Mouse (Mus musculus): ENCODE data around the gene Tmem229b. TPM values are rescaled to one million over a fixed set of nuclear protein-coding genes. Genes with fewer than 3 reads are reported as not detected.
"Not testable (repeated sequence)": the region's sequence is repeated elsewhere in the genome, so short reads cannot be mapped to it uniquely, and the experiment has no call there.

The Tmem229b gene
- polyA plus RNA-seq, 1 experiment from 2014 or later: 5.6 TPM

DNA sequence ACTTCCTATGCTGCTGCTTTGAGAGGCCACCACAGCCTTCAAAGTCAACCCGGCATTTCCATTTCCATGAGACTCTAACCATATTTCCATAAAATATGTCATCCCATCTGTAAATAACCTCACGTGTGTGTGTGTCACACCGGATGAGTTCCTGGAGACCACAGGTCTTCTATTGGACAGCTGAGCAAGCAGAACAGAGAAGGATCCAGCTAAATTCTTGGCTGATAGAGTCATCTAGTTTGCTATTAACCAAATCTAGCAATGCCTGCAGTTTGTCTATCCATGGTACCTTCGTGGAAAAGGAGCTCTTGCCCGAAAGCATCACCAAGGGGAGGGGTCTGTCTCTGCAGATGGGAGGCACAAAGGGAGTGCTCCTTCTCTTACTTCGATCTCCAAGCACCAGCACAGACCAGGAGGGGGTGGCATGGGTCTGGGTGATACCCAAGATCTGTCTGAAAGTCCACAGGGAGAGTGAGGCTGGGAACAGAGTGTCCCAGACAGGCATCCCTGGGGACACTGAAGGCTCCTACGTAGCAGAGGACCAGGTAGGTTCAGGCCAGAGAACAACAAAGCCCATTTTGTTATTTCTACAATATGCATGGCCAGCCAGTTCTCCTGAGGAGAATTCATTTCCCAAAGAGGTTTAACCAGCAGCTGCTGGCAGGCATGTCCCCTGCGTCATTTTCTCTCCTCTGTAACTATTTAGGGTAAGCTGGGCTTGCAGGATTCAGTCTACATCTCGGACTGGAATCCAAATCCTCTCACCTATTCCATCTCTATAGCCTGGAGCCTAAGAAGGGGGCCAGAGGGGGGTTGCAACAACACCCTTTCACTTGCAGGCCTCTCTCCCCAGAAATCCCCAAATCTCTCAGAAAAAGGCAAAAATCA, 25.2 kb downstream of the Tmem229b start:
- in situ Hi-C loops (cut with MboI; ENCODE audit: low pct_unique_long_range_greater_than_20kb): no loop called here
- DNase-seq (ENCODE audit: low read depth, low spot score) (peak; percentile 68), ATAC-seq (peak; percentile 69)
- CTCF ChIA-PET: interaction anchor here (0.9 to 1.0 kb wide), 2 partner anchors 13 to 63 kb away, joined by 3 read pairs; no protein-coding TSS in a partner anchor
- POLR2A ChIA-PET: no interaction called here
- no peak for TF ChIP-seq CTCF (IDR thresholded peaks at IDR 0.05)
- no peaks in the 10 kb centered on the region for H3K27me3 ChIP-seq

DNA sequence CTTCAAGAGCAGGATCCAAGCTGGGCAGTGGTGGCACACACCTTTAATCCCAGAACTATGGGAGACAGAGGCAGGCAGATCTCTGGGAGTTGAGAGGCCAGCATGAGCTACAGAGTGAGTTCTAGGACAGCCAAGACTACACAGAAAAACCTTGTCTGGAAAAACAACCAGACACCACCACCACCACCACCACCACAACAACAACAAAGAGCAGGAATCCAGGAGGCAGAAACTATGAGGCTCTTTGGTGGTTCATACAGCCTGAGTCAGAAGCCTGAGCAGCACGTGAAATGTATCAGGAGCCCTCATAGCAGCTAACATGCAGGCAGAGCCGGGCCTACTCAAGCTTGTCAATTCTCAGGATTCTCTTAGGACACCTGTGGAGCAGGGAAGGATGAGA, 26.3 kb downstream of the Tmem229b start:
- TF ChIP-seq CTCF (IDR thresholded peaks at IDR 0.05): no peak
- in situ Hi-C loops (cut with MboI; ENCODE audit: low pct_unique_long_range_greater_than_20kb): no loop called here
- no peaks in the 10 kb centered on the region for H3K27me3 ChIP-seq
- no peak for DNase-seq (ENCODE audit: low read depth, low spot score)
- ChIA-PET POLR2A (no interaction called here), CTCF (no interaction called here)
- no peak for ATAC-seq

DNA sequence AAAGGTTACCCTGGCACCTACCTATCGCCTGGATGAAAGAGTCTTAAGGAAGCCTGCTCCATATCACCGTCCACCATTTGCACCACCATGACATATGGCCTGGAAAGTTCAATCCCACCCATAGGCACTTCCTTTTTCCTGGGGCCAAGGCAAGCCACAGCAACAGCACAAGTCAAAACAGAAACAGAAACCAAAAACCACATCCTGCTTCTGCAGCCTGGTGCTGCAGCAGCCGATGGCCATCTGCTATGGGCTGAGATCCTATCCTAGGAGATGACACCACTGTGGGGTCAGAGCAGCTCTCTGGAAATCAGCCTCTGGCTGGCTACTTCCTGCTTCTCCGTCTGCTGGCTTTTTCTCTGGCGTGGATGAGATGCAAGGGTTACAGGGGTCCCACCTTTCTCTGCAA, 26.7 kb downstream of the Tmem229b start:
- TF ChIP-seq CTCF (IDR thresholded peaks at IDR 0.05): no peak
- ATAC-seq (no peak), DNase-seq (ENCODE audit: low read depth, low spot score) (no peak)
- POLR2A ChIA-PET: no interaction called here
- in situ Hi-C loops (cut with MboI; ENCODE audit: low pct_unique_long_range_greater_than_20kb): no loop called here
- CTCF ChIA-PET: no interaction called here
- H3K27me3 ChIP-seq: no peaks in the 10 kb centered on the region

DNA sequence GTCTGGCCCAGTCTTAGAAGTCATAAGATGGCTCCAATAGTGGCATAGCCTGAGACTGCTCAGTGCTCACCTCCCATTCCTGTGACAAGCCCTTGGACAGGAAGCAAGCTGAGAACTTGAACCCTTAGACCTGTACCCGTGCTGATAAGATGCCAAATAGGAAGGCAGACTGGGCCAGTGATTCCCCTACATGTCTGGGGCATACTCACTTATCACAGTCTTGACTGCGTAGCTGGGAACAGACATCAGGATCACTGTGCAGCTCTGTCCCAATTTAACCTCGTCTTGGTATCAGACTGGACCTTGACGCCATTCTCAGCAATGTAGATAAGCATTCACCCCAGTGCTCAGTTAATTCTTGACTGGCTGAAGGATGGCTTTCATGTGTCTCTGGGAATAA, 29.9 kb downstream of the Tmem229b start:
- in situ Hi-C loops (cut with MboI; ENCODE audit: low pct_unique_long_range_greater_than_20kb): no loop called here
- DNase-seq (ENCODE audit: low read depth, low spot score) (no peak), ATAC-seq (no peak)
- no peaks in the 10 kb centered on the region for H3K27me3 ChIP-seq
- POLR2A ChIA-PET: no interaction called here
- TF ChIP-seq CTCF (IDR thresholded peaks at IDR 0.05): no peak
- CTCF ChIA-PET: no interaction called here

DNA sequence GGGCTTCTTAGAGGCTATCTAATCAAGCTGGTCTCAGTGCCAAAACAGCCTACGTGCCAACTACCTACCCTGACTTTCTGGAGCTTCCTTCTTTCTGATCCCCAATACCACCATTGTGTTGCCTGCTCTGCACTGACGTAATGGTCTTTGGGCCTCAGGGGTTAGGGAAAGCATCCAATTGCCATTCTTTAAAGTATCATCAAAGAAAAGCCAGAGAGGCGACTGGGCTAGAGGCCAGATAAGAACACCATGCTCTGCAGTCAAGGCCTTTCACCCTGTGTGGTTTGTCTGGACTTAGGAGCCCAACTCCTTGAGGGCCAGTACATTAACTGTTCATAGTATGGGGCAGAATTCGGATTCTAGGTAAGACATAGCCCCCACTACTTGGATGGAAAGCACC, 30.3 kb downstream of the Tmem229b start:
- in situ Hi-C loops (cut with MboI; ENCODE audit: low pct_unique_long_range_greater_than_20kb): no loop called here
- ATAC-seq (no peak), DNase-seq (ENCODE audit: low read depth, low spot score) (no peak)
- TF ChIP-seq CTCF (IDR thresholded peaks at IDR 0.05): no peak
- no peaks in the 10 kb centered on the region for H3K27me3 ChIP-seq
- POLR2A ChIA-PET: no interaction called here
- CTCF ChIA-PET: no interaction called here

DNA sequence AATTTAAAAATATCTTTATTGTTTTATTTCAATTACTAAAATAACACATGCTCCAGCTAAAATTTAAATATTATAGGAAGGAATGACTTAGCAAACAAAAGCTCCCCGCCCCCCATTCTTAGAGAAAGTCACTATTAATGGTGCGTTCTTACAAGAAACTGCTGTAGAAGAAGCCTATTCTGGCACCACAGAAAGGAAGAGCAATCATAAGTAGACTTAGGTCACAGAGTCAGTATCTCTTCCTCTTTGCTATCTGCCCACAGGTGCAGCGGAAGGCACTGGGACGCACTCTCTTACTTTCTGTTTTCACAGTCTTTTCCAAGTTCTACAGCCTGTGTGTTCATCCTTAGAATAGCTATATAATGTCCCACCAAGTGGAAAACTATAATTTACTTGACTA, 31.6 kb downstream of the Tmem229b start:
- TF ChIP-seq CTCF (IDR thresholded peaks at IDR 0.05): no peak
- ChIA-PET POLR2A (no interaction called here), CTCF (no interaction called here)
- H3K27me3 ChIP-seq: no peaks in the 10 kb centered on the region
- in situ Hi-C loops (cut with MboI; ENCODE audit: low pct_unique_long_range_greater_than_20kb): no loop called here
- ATAC-seq (no peak), DNase-seq (ENCODE audit: low read depth, low spot score) (no peak)

DNA sequence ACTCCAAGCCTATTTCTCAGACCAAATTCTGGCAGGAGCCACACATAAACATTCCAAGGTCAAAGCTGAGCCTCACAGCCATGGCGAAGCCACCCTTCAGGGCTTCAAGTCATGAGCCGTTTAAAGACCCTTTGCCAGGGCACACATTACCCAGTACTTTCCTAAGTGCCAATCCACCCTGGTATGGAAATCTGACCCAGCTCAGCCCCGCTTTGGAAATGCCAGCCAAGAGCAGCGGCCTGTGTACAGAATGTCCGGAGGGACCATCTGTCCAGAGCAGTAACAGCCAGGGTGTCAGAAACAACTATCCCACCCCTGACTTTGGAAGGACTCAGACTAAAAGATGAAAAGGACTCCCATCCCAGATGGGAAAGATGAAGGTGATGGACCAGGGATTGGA, 32.7 kb downstream of the Tmem229b start:
- in situ Hi-C loops (cut with MboI; ENCODE audit: low pct_unique_long_range_greater_than_20kb): no loop called here
- ChIA-PET CTCF (interaction anchor here (1.4 kb wide), 1 partner anchor 11 kb away, joined by 3 read pairs; no protein-coding TSS in a partner anchor), POLR2A (no interaction called here)
- no peak for ATAC-seq
- no peak for DNase-seq (ENCODE audit: low read depth, low spot score)
- H3K27me3 ChIP-seq: no peaks in the 10 kb centered on the region
- TF ChIP-seq CTCF (IDR thresholded peaks at IDR 0.05): no peak

DNA sequence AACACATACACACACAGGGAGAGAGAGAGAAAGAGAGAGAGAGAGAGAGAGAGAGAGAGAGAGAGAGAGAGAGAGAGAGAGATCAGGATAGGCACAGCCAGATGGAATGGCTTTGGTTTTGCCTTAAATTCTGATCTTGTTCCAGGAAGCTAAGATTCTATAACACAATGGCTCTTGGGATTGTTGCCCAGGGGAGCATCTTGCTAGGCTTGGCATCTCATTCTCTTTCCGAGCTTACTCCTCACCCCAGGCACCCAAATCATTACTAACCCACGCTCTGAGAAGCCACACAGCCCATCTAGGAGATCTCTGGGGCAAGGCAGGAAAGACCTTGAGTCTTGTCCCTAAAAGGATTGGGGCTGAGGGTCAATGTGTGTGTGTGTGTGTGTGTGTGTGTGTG, 33.6 kb downstream of the Tmem229b start:
- H3K27me3 ChIP-seq: no peaks in the 10 kb centered on the region
- ChIA-PET CTCF (interaction anchor here (1.4 kb wide), 1 partner anchor 12 kb away, joined by 3 read pairs; no protein-coding TSS in a partner anchor), POLR2A (no interaction called here)
- no peak for ATAC-seq
- no peak for TF ChIP-seq CTCF (IDR thresholded peaks at IDR 0.05)
- no peak for DNase-seq (ENCODE audit: low read depth, low spot score)
- in situ Hi-C loops (cut with MboI; ENCODE audit: low pct_unique_long_range_greater_than_20kb): no loop called here

DNA sequence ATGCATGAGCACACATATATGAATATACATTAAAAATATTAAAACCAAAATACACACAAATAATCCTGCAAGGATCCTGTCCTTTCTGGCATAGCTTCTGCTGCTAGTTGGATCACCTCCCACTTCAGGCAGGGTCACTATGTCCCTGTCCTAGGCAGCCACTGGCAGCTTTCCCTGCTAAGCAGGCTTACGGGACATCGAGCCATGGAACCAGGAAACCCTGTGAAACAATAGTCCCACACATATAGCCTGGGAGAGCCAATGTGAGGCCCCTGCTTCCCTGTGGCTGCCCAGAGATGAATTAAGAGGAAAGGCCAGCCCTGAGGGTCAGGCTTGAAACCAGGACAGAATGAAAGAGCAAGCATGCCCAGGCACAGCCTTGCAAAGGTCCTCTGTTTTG, 35.8 kb downstream of the Tmem229b start:
- no peaks in the 10 kb centered on the region for H3K27me3 ChIP-seq
- CTCF ChIA-PET: no interaction called here
- DNase-seq (ENCODE audit: low read depth, low spot score) (no peak), ATAC-seq (no peak)
- POLR2A ChIA-PET: no interaction called here
- TF ChIP-seq CTCF (IDR thresholded peaks at IDR 0.05): no peak
- in situ Hi-C loops (cut with MboI; ENCODE audit: low pct_unique_long_range_greater_than_20kb): no loop called here

DNA sequence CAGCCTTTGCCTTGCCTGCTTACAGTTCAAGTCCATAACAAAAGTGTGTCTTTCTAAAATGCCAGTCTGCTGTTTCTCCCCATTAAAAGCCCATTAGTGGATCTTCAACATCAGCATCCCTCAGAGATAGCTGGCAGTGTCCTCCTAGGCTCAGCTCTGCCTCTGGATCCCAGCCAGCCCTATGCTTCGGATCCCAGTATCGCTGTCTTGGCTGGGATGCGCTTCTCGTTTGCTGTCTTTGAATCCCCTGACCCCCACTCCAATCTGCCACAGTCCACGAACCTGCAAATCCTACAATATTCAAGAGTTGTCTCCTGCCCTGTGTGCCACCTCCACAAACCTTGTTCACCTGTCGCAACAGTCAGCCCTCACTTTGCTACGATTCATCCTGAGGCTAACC, 36.7 kb downstream of the Tmem229b start:
- no peaks in the 10 kb centered on the region for H3K27me3 ChIP-seq
- TF ChIP-seq CTCF (IDR thresholded peaks at IDR 0.05): no peak
- no peak for DNase-seq (ENCODE audit: low read depth, low spot score)
- ChIA-PET CTCF (interaction anchor here (1.0 kb wide), 1 partner anchor 52 kb away, joined by 3 read pairs; no protein-coding TSS in a partner anchor), POLR2A (no interaction called here)
- in situ Hi-C loops (cut with MboI; ENCODE audit: low pct_unique_long_range_greater_than_20kb): no loop called here
- ATAC-seq: no peak

DNA sequence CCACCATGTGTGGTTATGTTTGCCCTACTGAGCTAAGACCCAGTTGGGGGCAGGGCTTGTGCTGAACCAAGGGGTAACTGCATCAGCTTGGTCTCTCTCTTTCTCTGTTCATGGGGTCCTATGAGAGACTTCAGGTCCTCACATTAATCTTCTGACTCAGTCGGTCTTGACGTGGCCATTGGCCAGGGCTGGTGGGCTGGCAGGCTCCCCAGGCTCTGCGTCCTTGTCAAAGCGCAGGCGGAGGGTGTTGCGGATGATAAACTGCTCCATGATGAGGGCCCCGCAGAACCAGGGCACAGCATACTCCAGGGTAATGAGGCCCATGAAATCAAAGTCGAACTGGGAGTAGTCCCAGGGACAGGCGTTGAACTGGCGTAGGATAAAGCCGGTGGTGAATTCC, 42.9 kb downstream of the Tmem229b start:
- POLR2A ChIA-PET, CTCF ChIA-PET: not testable (repeated sequence)

DNA sequence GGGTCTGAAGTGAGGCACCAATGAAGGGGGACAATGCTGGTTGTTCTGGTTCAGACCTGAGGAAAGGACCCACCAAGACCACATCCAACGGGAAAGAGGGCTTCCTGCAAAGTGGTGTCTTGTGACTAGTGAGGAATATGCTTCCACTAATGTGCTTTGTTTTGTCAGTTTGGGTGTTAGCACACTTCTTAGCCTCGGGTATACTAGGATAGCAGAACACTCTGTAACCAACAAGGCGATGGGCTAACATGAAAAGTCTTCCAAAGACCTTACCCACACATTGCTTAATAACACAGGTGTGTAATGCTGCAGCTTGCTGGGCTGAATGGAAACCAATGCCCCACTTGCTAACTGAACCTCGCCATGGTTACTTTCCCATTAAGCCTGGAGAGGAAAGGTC, 51.0 kb downstream of the Tmem229b start:
- DNase-seq (ENCODE audit: low read depth, low spot score): no peak
- ATAC-seq: no peak
- ChIA-PET POLR2A (no interaction called here), CTCF (interaction anchor here (1.4 kb wide), 1 partner anchor 17 kb away, joined by 3 read pairs; no protein-coding TSS in a partner anchor)
- in situ Hi-C loops (cut with MboI; ENCODE audit: low pct_unique_long_range_greater_than_20kb): no loop called here
- TF ChIP-seq CTCF (IDR thresholded peaks at IDR 0.05): no peak
- no peaks in the 10 kb centered on the region for H3K27me3 ChIP-seq

More for the DNA sequence above, 42.9 kb downstream of the Tmem229b start:
- in situ Hi-C loops (cut with MboI; ENCODE audit: low pct_unique_long_range_greater_than_20kb); ATAC-seq; DNase-seq (ENCODE audit: low read depth, low spot score); H3K27me3 ChIP-seq: not testable (repeated sequence)

Measured in Patski (cell line).